Comparison of ENCODE assay signal across 23 mouse cellular contexts in the genomic region with DNA sequence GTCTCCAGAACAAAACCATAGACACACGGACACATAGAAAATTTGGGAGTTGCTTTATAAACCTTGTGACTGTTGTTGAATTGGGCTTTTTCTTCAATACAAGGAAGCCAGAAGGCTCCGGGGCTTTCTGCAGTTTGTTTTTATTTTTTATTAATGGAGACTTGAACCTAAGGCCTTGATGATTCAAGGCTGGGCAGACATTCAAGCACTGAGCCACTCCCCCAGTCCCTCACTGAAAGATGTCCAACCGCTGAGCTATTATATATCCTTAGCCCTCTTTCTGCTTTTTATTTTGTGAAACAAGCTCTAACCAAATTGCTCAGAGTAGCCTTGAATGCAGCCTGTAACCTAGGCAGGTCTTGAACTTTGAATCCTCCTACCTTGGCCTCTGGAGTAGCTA.
DNase-seq lines count a peak whose midpoint lies in the region; ATAC-seq lines count a peak whose summit lies in the region.
"Had no signal": no experiment of that assay in that cellular context is flagged by ENCODE, and none has a peak within 500 bp of the region (broad histone marks: within the 10 kb centered on the region; RNA-seq: fewer than 3 reads in every experiment).

No protein-coding gene starts in this region.

- peaks cover 2% of the 10 kb centered on the region; the same call in 1 of the 2 replicates for H3K4me1 ChIP-seq in midbrain, embryonic 11.5 days (ENCODE audit: control insufficient read depth, insufficient read depth, low read length)
- H3K4me1 ChIP-seq in midbrain, embryonic 16.5 days (ENCODE audit: control insufficient read depth, insufficient read depth, low read length): peaks cover 18% of the 10 kb centered on the region

- H3K9ac ChIP-seq in midbrain, embryonic 11.5 days (ENCODE audit: low read length): no peak overlapping the region
- H3K9ac ChIP-seq in midbrain, embryonic 16.5 days (ENCODE audit: low read depth, low read length): no peak overlapping the region
- H3K9ac ChIP-seq: embryonic facial prominence, embryonic 13.5 days; hindbrain, embryonic 13.5 days had no signal

- ATAC-seq in midbrain, embryonic 11.5 days (ENCODE audit: low FRiP score): no peak
- no peak for ATAC-seq in midbrain, embryonic 16.5 days
- ATAC-seq: CD4-positive, CD25-positive, alpha-beta regulatory T cell, adult 4 months; forebrain, embryonic 14.5 days; hindbrain, postnatal 0 days had no signal

- H3K9me3 ChIP-seq in midbrain, embryonic 11.5 days (ENCODE audit: control insufficient read depth, low read length): no peaks in the 10 kb centered on the region
- no peaks in the 10 kb centered on the region for H3K9me3 ChIP-seq in midbrain, embryonic 16.5 days (replicated peaks; ENCODE audit: control insufficient read depth, low read length, poor library complexity, severe bottlenecking)
- H3K9me3 ChIP-seq: embryonic facial prominence, embryonic 13.5 days; forebrain, embryonic 10.5 days; G1E; hindbrain, embryonic 13.5 days had no signal

- H3K36me3 ChIP-seq in midbrain, embryonic 11.5 days (ENCODE audit: control insufficient read depth, insufficient read depth, low read length): peaks cover 13% of the 10 kb centered on the region
- H3K36me3 ChIP-seq in midbrain, embryonic 16.5 days (ENCODE audit: control insufficient read depth, insufficient read depth, low read length): 0 out of 2 replicates have a peak, but pooled peaks cover 3% of the 10 kb centered on the region
- H3K36me3 ChIP-seq: G1E had no signal

- 93% methylated on average over 3 of the region's 3 CpGs for WGBS in midbrain, embryonic 11.5 days
- WGBS in midbrain, embryonic 16.5 days: 76% methylated on average over 3 of the region's 3 CpGs

- no peak overlapping the region for H3K4me2 ChIP-seq in midbrain, embryonic 11.5 days
- H3K4me2 ChIP-seq in midbrain, embryonic 16.5 days (ENCODE audit: low read length): no peak overlapping the region
- H3K4me2 ChIP-seq: embryonic facial prominence, embryonic 13.5 days; hindbrain, embryonic 13.5 days had no signal

- DNase-seq in midbrain, embryonic 11.5 days (ENCODE audit: low spot score, missing footprints): peak; percentile 21
- DNase-seq in NIH3T3 (ENCODE audit: low read depth): peak; percentile 89
- DNase-seq in adrenal gland, postnatal 14 days: peak; percentile 21
- peak; percentile 15 for DNase-seq in fibroblast of lung, adult 2 months (ENCODE audit: low read depth)
- DNase-seq in ovary, postnatal 36 days (ENCODE audit: low spot score): no peak
- DNase-seq in heart, adult 18-20 months: no peak
- DNase-seq: B cell, adult 2 months; cerebellum, adult 18-20 months; cerebellum, adult 9-11 months; cerebellum, postnatal 36 days; gastrocnemius, adult 2 months; gastrocnemius, postnatal 25 days; heart, postnatal 10 days; heart, postnatal 4 days; kidney, adult 11 months had no signal

- H3K4me3 ChIP-seq in midbrain, embryonic 11.5 days (ENCODE audit: low read depth, low read length): no peak overlapping the region
- no peak overlapping the region for H3K4me3 ChIP-seq in midbrain, embryonic 16.5 days (ENCODE audit: low read depth, low read length)
- H3K4me3 ChIP-seq: embryonic facial prominence, embryonic 13.5 days; forebrain, embryonic 10.5 days; gastrocnemius, adult 2 months; hindbrain, embryonic 13.5 days had no signal

- no peak overlapping the region for H3K27ac ChIP-seq in midbrain, embryonic 11.5 days (ENCODE audit: low read depth, low read length)
- no peak overlapping the region for H3K27ac ChIP-seq in midbrain, embryonic 16.5 days (ENCODE audit: low read length)
- H3K27ac ChIP-seq: embryonic facial prominence, embryonic 13.5 days; forebrain, embryonic 10.5 days; gastrocnemius, adult 2 months; hindbrain, embryonic 13.5 days; hindbrain, postnatal 0 days had no signal

- no peaks in the 10 kb centered on the region for H3K27me3 ChIP-seq in midbrain, embryonic 11.5 days (ENCODE audit: control insufficient read depth, insufficient read depth, low read length)
- H3K27me3 ChIP-seq in midbrain, embryonic 16.5 days (ENCODE audit: control insufficient read depth, insufficient read depth, low read depth, low read length): no peaks in the 10 kb centered on the region
- H3K27me3 ChIP-seq: embryonic facial prominence, embryonic 13.5 days; hindbrain, embryonic 13.5 days had no signal

Comparison
In these comparisons a context has a peak if more than half of its experiments do, and no peak if none do; other contexts are left out.
1. DNase-seq: peak in midbrain, embryonic 11.5 days (single experiment), NIH3T3 (single experiment), adrenal gland, postnatal 14 days (single experiment) and fibroblast of lung, adult 2 months (single experiment); none in ovary, postnatal 36 days (single experiment) and heart, adult 18-20 months (0 of 2).